Mouse (Mus musculus): ENCODE measurements around the gene Accs. TPM values are rescaled to one million over a fixed set of nuclear protein-coding genes. Genes with fewer than 3 reads are reported as not detected.

Gene Accs
- polyA plus RNA-seq, 1 experiment from 2014 or later, result 6.1 TPM

DNA sequence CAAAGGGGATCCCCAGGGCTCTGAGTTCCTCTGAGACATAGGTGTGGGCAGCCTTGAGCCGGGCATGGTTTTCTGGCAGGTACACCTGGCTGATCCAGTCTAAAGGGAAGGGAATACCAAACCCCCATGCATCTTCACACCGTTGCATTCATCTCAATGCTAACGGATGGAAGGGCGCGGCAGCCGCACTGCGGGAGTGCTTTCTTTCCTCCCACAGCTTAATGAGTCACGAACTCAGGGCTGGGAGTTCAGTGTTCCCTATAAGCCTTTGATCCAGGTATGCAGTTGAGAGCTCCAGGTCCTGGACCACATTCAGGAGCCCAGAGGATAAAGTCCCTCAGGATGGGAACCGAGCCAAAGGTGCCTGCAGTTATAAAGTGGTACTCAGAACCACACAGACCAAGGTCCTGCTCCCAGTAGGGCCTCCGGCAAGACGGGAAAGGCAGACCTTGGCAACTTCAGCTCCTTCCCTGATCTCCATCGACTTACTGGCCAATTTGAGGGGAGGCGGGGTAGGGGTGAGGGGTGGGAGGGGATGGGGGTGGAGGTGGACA lies 13.4 kb downstream of the Accs start:
- Histone ChIP-seq H3K9ac (ENCODE audit: low read depth, low read length) (no peak overlapping the region), H3K4me3 (ENCODE audit: low read length) (no peak overlapping the region), H3K4me1 (ENCODE audit: control insufficient read depth, insufficient read depth, low read length) (no peaks in the 10 kb centered on the region), H3K9me3 (ENCODE audit: control insufficient read depth, low read length) (no peaks in the 10 kb centered on the region), H3K27me3 (replicated peaks; ENCODE audit: control insufficient read depth, insufficient read depth, low read length) (no peaks in the 10 kb centered on the region), H3K36me3 (ENCODE audit: control insufficient read depth, insufficient read depth, low read length) (peaks cover 4% of the 10 kb centered on the region), H3K27ac (ENCODE audit: low read length) (no peak overlapping the region), H3K4me2 (ENCODE audit: low read depth, low read length) (no peak overlapping the region)
- no peak for ATAC-seq
- WGBS, result 75% methylated on average over 13 of the region's 13 CpGs

GRCm38 (mm10) chr2:93835596-93835995 lies 14.1 kb downstream of the Accs start:
- no peak for ATAC-seq
- H3K27me3 ChIP-seq (replicated peaks; ENCODE audit: control insufficient read depth, insufficient read depth, low read length), result no peaks in the 10 kb centered on the region
- WGBS, result 75% methylated on average over 11 of the region's 11 CpGs
- no peaks in the 10 kb centered on the region for H3K9me3 ChIP-seq (ENCODE audit: control insufficient read depth, low read length)
- no peaks in the 10 kb centered on the region; the same call in 1 of the 2 replicates for H3K36me3 ChIP-seq (ENCODE audit: control insufficient read depth, insufficient read depth, low read length)
- H3K27ac ChIP-seq (ENCODE audit: low read length), result no peak overlapping the region
- H3K4me1 ChIP-seq (ENCODE audit: control insufficient read depth, insufficient read depth, low read length), result no peaks in the 10 kb centered on the region
- H3K4me3 ChIP-seq (ENCODE audit: low read length), result no peak overlapping the region
- no peak overlapping the region for H3K9ac ChIP-seq (ENCODE audit: low read depth, low read length)
- no peak overlapping the region for H3K4me2 ChIP-seq (ENCODE audit: low read depth, low read length)

DNA sequence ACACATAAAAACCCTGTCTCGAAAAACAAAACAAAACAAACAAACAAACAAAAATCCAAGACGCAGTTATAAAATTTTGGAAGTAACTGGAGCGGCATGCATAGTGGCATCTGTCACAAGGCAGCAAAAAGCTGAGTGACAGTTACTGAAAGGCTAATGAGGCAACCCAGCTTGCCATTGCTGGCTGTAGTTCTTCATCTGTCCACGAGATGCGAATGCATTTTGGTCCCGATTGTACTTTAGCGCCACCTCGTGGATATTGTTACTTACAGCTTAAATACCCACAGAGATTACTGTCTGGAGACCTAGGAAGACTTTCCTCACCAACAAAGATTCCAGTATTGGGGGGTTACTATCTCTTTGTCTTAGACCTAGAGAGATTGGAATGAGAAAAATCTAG lies 26.2 kb downstream of the Accs start:
- 23% methylated on average over 8 of the region's 8 CpGs for WGBS
- no peak overlapping the region for H3K27ac ChIP-seq (ENCODE audit: low read length)

GRCm38 (mm10) chr2:93822045-93822749 lies 27.5 kb downstream of the Accs start, which contains the start of gene Ext2:
TSS of gene Ext2 (minus strand) at chr2:93822568.
- H3K4me2 ChIP-seq (ENCODE audit: low read depth, low read length), result peak within 1 kb of the TSS; percentile 62
- no peaks in the 10 kb centered on the region for H3K27me3 ChIP-seq (replicated peaks; ENCODE audit: control insufficient read depth, insufficient read depth, low read length)
- peak within 1 kb of the TSS; percentile 91 for H3K4me3 ChIP-seq (ENCODE audit: low read length)
- H3K36me3 ChIP-seq (ENCODE audit: control insufficient read depth, insufficient read depth, low read length), result 0 out of 2 replicates have a peak, but pooled peaks cover 4% of the 10 kb centered on the region
- peaks cover 10% of the 10 kb centered on the region for H3K4me1 ChIP-seq (ENCODE audit: control insufficient read depth, insufficient read depth, low read length)
- H3K27ac ChIP-seq (ENCODE audit: low read length), result 0 out of 2 replicates have a peak within 1 kb of the TSS, but pooled peaks have one; percentile 6
- ATAC-seq, result peak; percentile 94
- WGBS, result under 1% methylated on average over 65 of the region's 66 CpGs
- no peaks in the 10 kb centered on the region for H3K9me3 ChIP-seq (ENCODE audit: control insufficient read depth, low read length)
- peak within 1 kb of the TSS; percentile 97 for H3K9ac ChIP-seq (ENCODE audit: low read depth, low read length)

More for the DNA sequence above, 26.2 kb downstream of the Accs start:
- H3K4me3 ChIP-seq (ENCODE audit: low read length), result no peak overlapping the region
- H3K4me2 ChIP-seq (ENCODE audit: low read depth, low read length), result no peak overlapping the region
- H3K9ac ChIP-seq (ENCODE audit: low read depth, low read length), result no peak overlapping the region
- H3K36me3 ChIP-seq (ENCODE audit: control insufficient read depth, insufficient read depth, low read length), result 0 out of 2 replicates have a peak, but pooled peaks cover 4% of the 10 kb centered on the region
- no peaks in the 10 kb centered on the region for H3K27me3 ChIP-seq (replicated peaks; ENCODE audit: control insufficient read depth, insufficient read depth, low read length)
- H3K9me3 ChIP-seq (ENCODE audit: control insufficient read depth, low read length), result no peaks in the 10 kb centered on the region
- peaks cover 10% of the 10 kb centered on the region for H3K4me1 ChIP-seq (ENCODE audit: control insufficient read depth, insufficient read depth, low read length)
- 0 out of 2 replicates have a peak, but pooled peaks have one; percentile 24 for ATAC-seq

DNA sequence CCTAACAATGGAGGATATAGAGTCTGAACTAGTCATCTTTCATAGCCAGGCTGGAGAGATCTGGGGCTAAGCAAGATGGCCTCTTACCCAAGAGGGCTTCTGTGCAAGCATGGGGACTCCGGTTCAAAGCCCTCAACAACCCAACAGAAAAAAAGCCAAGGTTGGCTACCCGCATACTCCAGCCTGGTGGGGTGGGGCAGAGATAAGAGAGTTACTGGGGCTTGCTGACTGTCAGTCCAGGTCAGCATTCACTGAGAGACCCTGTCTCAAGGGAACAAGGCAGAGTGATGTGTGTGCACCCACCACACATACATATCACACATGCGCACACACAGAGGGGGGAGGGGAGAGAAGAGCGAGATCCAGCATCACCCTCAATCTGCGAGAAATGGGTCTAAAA lies 32.0 kb downstream of the Accs start:
- Histone ChIP-seq H3K27ac (ENCODE audit: low read length) (no peak overlapping the region), H3K4me1 (ENCODE audit: control insufficient read depth, insufficient read depth, low read length) (peaks cover 10% of the 10 kb centered on the region), H3K4me3 (ENCODE audit: low read length) (no peak overlapping the region), H3K9ac (ENCODE audit: low read depth, low read length) (no peak overlapping the region), H3K9me3 (ENCODE audit: control insufficient read depth, low read length) (no peaks in the 10 kb centered on the region), H3K4me2 (ENCODE audit: low read depth, low read length) (no peak overlapping the region), H3K36me3 (ENCODE audit: control insufficient read depth, insufficient read depth, low read length) (0 out of 2 replicates have a peak, but pooled peaks cover 6% of the 10 kb centered on the region), H3K27me3 (replicated peaks; ENCODE audit: control insufficient read depth, insufficient read depth, low read length) (no peaks in the 10 kb centered on the region)
- no peak for ATAC-seq
- WGBS, result 94% methylated on average over 5 of the region's 5 CpGs

- Histone ChIP-seq H3K9ac (ENCODE audit: low read depth, low read length) (no peak overlapping the region), H3K9me3 (ENCODE audit: control insufficient read depth, low read length) (no peaks in the 10 kb centered on the region), H3K4me2 (ENCODE audit: low read depth, low read length) (no peak overlapping the region), H3K27ac (ENCODE audit: low read length) (no peak overlapping the region), H3K27me3 (replicated peaks; ENCODE audit: control insufficient read depth, insufficient read depth, low read length) (no peaks in the 10 kb centered on the region), H3K4me1 (ENCODE audit: control insufficient read depth, insufficient read depth, low read length) (no peaks in the 10 kb centered on the region), H3K4me3 (ENCODE audit: low read length) (no peak overlapping the region), H3K36me3 (ENCODE audit: control insufficient read depth, insufficient read depth, low read length) (peaks cover 5% of the 10 kb centered on the region; the same call in 1 of the 2 replicates)
- 91% methylated on average over 22 of the region's 22 CpGs for WGBS
- no peak for ATAC-seq
Observed at GRCm38 (mm10) chr2:93813343-93813742, 36.4 kb downstream of the Accs start.

DNA sequence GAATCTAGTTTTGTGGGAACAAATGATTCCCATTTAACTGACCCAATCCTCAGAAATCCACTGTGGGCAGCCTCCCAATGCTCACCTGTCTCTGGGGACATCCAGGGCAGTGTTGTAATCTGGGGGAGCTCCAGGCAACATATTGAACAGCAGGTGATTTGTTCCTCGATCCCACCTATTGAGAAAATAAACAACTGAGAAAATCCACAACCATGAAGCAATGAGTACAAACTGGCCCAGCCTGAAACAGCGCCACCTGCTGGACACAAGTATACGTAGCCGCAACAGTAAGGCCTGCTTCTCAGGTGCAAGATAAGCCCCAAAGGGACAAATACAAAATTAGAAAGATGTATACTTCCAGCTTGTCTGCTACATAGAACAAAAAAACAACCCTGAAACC lies 37.9 kb downstream of the Accs start:
- ATAC-seq, result no peak
- 41% methylated on average over 4 of the region's 4 CpGs for WGBS
- Histone ChIP-seq H3K4me1 (ENCODE audit: control insufficient read depth, insufficient read depth, low read length) (no peaks in the 10 kb centered on the region), H3K27me3 (replicated peaks; ENCODE audit: control insufficient read depth, insufficient read depth, low read length) (no peaks in the 10 kb centered on the region), H3K27ac (ENCODE audit: low read length) (no peak overlapping the region), H3K9me3 (ENCODE audit: control insufficient read depth, low read length) (no peaks in the 10 kb centered on the region), H3K9ac (ENCODE audit: low read depth, low read length) (no peak overlapping the region), H3K36me3 (ENCODE audit: control insufficient read depth, insufficient read depth, low read length) (peaks cover 5% of the 10 kb centered on the region; the same call in 1 of the 2 replicates), H3K4me2 (ENCODE audit: low read depth, low read length) (no peak overlapping the region), H3K4me3 (ENCODE audit: low read length) (no peak overlapping the region)

GRCm38 (mm10) chr2:93809931-93810330 lies 39.8 kb downstream of the Accs start:
- H3K4me2 ChIP-seq (ENCODE audit: low read depth, low read length), result no peak overlapping the region
- H3K4me1 ChIP-seq (ENCODE audit: control insufficient read depth, insufficient read depth, low read length), result no peaks in the 10 kb centered on the region
- no peak for ATAC-seq
- no peaks in the 10 kb centered on the region for H3K27me3 ChIP-seq (replicated peaks; ENCODE audit: control insufficient read depth, insufficient read depth, low read length)
- 10% methylated on average over 2 of the region's 2 CpGs for WGBS
- H3K36me3 ChIP-seq (ENCODE audit: control insufficient read depth, insufficient read depth, low read length), result peaks cover 5% of the 10 kb centered on the region; the same call in 1 of the 2 replicates
- no peak overlapping the region for H3K27ac ChIP-seq (ENCODE audit: low read length)
- no peak overlapping the region for H3K9ac ChIP-seq (ENCODE audit: low read depth, low read length)
- no peak overlapping the region for H3K4me3 ChIP-seq (ENCODE audit: low read length)
- no peaks in the 10 kb centered on the region for H3K9me3 ChIP-seq (ENCODE audit: control insufficient read depth, low read length)

DNA sequence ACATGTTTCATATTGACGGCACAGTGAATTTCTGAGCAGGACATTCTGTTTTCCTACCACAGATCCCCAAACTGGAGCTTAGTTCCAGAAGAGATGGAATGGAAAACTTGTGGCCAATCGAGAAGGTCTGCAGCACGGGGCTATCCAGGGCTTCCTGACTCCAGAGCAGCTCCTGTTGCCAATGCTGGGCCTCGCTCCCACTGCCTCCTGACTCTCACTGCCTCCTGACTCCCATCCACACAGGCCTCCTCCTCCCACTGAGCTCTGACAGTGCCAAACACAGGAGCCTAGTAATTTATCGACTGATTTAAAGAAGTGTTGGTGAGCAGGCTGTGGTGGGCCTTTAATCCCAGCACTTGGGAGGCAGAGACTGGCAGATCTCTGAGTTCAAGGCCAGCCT lies 41.7 kb downstream of the Accs start:
- H3K4me3 ChIP-seq (ENCODE audit: low read length), result no peak overlapping the region
- H3K27ac ChIP-seq (ENCODE audit: low read length), result no peak overlapping the region
- no peak overlapping the region for H3K9ac ChIP-seq (ENCODE audit: low read depth, low read length)
- WGBS, result 92% methylated on average over 5 of the region's 5 CpGs
- H3K36me3 ChIP-seq (ENCODE audit: control insufficient read depth, insufficient read depth, low read length), result peaks cover 4% of the 10 kb centered on the region; the same call in 1 of the 2 replicates
- no peak for ATAC-seq
- H3K4me2 ChIP-seq (ENCODE audit: low read depth, low read length), result no peak overlapping the region
- no peaks in the 10 kb centered on the region for H3K4me1 ChIP-seq (ENCODE audit: control insufficient read depth, insufficient read depth, low read length)
- H3K27me3 ChIP-seq (replicated peaks; ENCODE audit: control insufficient read depth, insufficient read depth, low read length), result no peaks in the 10 kb centered on the region
- no peaks in the 10 kb centered on the region for H3K9me3 ChIP-seq (ENCODE audit: control insufficient read depth, low read length)
